Mouse (Mus musculus) lung, postnatal 0 days (tissue): Measurements from ENCODE around the gene Phactr1.

ENCODE experiments used
- CTCF ChIP-seq: IDR thresholded peaks from 2 replicates; pipeline ENCODE4 v1.5.1; 2016; ENCODE audit warnings: antibody characterized with exemption, mild to moderate bottlenecking
- EP300 ChIP-seq: IDR thresholded peaks from 2 replicates; pipeline ENCODE4 v1.6.1; 2016; ENCODE audit warnings: antibody characterized with exemption, mild to moderate bottlenecking, control low read depth

- no peak for TF ChIP-seq CTCF
- no peak for TF ChIP-seq EP300
Measured at GRCm38 (mm10) chr13:43133400-43133799, 453.0 kb downstream of the Phactr1 start.
